Mouse (Mus musculus) kidney, adult 8-10 months (tissue): ENCODE measurements around the gene Lcn10.
A peak's percentile ranks its signal among the peaks of the same experiment; 100 is the strongest.
"Not testable (repeated sequence)": the region's sequence is repeated elsewhere in the genome, so short reads cannot be mapped to it uniquely, and the experiment has no call there.

ENCODE experiments used
- DNase-seq, 2 experiments: peaks; one replicate each; pipeline ENCODE4 v3.0.0; 2022

Gene Lcn10

GRCm38 (mm10) chr2:25708121-25708520 lies 25.6 kb downstream of the Lcn10 start:
- DNase-seq, result peak; percentile 12 to 19

GRCm38 (mm10) chr2:25709056-25709455 lies 26.5 kb downstream of the Lcn10 start:
- DNase-seq, result not testable (repeated sequence)

DNA sequence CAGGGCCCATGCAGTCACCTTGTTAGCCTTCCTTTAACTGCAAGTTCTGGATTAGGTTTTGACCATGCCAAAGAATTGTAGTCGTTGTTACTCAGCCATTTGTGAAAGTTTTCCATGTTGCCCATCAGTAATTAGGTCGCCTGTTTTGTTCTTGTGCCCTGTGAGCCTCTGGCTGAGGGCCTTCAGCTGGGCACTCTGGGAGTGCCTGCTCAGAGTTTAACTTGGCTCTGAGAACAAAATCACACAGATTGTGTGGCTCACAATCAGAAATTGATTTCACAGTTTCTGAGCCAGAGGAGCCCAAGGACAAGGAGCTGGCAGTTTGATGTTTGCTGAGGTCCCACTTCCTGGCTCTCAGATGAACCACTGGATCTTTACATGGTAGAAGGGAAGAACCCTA lies 27.3 kb downstream of the Lcn10 start:
- DNase-seq, result not testable (repeated sequence)

DNA sequence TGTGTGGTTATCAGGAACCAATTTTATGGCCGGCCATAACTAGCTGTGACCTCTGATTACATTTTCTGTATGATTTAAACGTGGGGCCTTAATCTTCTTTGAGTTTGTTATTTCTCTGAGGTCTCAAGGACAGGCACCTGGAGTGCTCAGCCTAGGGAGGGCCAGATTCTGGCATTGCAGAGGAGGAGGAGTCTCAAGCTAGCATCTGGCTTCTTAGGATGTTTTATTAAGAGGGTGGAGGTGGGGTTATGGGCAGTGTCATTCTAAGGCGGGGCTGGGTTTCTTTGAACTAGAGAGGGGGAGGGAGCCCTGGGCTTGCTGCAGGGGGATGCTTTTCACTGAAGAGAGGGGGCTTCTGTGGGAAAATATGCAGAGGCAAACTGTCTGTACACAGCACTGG lies 29.1 kb downstream of the Lcn10 start:
- not testable (repeated sequence) for DNase-seq

DNA sequence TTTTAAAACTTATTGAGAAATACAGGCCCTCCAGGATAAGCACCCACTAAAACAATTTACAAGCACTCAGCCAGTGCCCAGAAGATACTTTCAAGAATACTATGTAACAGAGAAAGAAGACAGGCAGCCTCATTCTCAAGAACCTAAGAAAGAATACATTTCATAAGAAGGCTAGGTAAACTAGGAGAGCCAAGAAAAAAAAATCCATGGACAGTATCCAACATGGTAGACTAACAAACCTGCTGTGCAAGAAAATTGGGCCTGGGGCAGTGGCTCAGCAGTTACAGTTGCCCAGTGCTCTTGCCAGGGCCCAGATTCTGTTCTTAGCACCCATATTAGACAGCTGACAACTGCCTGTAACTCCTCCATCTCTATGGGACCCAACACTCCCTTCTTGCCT lies 34.7 kb downstream of the Lcn10 start:
- DNase-seq, result no peak

DNA sequence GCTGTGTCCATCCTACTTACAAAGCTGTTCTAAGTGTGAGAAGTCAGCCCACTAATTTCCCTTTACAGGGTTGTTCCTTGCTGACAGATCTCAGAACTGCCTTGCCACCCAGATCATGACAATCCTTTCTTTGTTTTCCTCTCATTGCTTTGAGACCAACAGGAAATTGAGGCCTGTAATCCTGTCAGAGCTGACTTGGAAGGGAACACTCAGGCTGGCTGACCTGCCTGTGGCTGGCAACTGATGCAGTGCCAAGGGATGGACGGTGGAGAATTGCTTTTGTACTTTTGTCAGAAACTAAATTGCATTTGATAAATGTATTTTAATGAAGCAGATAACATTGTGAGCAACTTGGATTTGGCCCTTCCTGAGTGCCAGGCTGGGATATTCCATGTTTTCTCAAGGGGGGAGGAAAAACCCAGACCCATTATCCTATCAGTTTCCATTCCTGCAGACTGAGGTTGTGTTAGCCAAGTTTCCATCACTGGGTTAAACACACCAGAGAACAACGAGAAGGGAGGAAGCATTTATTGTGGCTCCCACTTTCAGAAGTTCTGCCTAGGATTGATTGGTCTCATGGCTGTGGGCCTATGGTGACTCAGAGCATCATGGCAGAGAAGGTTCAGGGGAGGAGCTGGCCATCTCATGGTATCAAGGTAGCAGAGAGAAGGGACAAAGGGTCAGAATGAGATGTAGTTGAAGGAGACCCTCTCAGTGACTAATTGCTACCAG lies 50.8 kb downstream of the Lcn10 start:
- no peak for DNase-seq
